Mouse (Mus musculus): ENCODE data around the gene Rnf130.
A peak's percentile ranks its signal among the peaks of the same experiment; 100 is the strongest.
"Not testable (repeated sequence)": the region's sequence is repeated elsewhere in the genome, so short reads cannot be mapped to it uniquely, and the experiment has no call there.

Gene Rnf130

DNA sequence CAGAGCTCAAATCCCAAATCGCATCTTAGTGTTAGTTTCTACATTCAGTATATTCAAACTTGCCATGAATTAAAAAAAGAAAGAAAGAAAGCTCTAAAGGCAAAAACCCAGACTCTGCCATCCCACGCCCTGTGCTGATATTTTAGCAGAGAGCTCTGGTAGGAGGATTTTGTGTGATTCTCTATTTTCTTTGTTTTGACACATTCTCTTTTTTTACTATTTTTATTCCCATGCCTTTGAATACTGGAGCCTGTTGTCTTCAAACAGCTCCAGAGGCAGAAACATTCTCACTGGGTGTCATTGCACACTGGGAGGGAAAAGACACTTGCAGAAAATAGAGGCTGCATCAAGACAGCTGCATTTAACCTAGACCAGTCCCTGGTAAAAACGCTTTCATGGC lies 61.1 kb downstream of the Rnf130 start:
- no peak for DNase-seq (ENCODE audit: low spot score)

- DNase-seq (ENCODE audit: low spot score), result no peak
Observed at GRCm38 (mm10) chr11:50089840-50090239, 64.7 kb downstream of the Rnf130 start.

DNA sequence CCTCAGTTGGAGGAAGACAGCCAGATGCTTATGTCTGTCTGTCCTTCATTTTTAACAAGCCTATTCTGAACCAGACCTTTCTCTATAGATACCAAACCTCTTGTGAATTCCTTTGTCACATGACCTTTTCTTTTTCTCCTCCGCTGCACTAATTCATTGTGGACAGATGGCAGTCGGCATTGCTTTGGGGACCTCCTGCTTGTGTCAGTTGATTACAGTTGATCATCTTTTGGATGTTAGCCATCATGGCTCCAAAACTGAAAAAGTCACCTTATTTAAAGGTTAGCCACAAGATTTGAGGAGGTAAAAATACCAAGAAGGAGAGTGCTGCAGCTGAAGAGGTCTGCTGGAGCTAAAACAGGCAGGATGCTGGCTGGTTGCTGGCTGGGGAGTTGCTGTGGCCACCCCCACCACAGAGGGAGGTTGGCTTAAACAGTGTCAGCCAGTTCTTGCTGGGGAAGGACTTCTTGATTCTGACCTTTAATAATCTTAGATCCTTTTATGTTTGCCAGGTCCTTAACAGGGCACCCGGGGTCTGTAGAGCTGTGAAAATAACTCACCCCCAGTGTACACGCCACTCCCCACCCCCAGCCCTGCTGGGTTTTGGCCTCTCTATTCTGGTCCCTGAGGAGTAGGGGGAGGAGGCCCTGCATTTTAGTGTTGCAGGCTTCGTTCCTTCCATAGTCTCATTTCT lies 66.0 kb downstream of the Rnf130 start:
- DNase-seq (ENCODE audit: low spot score), result peak; percentile 55

DNA sequence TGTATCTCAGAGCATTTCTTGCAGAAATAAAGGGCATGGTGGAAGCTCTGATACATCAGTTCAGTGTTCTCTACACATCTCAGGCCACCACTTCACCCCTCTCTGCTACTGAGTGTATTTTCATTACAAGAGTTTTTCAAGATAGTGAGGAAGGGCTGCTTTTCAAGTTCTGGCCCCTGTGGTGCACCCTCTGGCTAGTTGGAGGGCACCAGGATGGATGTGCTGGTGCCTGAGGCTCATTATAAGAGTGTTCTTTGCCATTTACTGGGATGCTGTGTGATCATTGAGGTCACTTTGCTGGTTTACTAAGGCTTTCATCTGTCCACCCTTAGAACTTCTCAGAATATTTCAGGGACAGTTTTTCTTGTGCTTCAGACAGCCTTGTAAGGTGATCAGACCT lies 66.5 kb downstream of the Rnf130 start:
- DNase-seq (ENCODE audit: low spot score), result no peak

DNA sequence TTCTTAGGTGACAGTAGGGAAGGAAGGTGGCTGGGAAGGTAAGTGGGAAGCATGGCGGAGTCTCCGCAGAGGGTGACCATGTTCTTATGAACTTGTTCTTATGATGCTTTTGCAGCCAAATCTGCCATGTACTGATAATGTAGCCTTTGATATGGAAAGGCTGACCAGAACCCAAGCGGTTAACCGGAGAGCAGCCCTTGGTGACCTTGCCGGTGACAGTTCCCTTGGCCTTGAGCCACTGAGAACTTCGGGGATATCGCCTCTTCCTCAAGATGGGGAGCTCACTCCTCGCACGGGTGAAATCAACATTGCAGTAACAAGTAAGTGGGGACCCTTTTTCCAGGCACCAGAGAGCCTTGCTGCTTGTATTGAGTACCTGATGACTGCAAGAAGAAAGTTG lies 70.5 kb downstream of the Rnf130 start:
- no peak for DNase-seq (ENCODE audit: low spot score)

DNA sequence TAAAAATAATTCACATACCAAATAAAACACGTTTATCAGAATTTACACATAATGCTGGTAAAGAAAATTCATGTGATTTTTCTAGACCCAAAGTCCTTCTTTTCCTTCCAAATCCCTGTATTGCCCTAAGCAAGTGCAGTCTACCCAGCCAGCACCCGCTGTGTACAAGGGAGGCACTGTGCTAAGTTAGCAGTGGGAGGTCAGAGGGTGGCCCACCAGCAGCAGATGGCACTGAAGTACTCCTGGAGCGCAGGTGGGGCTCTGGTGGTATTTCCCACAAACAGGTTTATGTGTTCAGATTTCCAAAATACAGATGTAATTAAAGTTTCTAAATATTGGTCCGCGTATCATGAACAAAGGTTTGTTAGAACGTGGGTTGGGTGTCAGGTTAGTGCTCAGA lies 71.9 kb downstream of the Rnf130 start:
- no peak for DNase-seq (ENCODE audit: low spot score)

DNA sequence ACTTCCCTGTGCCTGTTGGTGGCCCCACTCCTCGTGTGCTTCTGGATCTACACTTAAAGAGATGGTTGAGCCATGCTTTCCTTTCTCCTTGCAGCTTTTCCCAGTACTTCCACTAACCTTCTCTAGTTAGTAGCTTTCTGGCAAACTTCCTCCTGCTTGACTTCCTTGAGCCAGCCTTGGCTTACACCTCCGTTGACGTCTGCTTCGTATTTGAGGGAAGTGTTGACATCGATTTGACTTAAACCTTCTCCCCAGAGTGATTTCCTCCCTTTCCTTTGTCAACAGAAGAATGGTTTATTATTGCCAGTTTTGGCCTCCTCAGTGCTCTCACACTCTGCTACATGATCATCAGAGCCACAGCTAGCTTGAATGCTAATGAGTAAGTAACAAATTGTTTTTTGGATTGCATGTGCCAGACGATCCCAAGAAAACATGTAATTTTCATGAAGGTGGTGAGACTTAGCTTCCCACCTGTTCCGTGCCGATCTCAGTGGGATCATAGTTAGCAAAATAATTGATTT lies 73.9 kb downstream of the Rnf130 start:
- DNase-seq (ENCODE audit: low spot score), result no peak

- no peak for DNase-seq (ENCODE audit: low spot score)
Observed at GRCm38 (mm10) chr11:50099692-50100091, 74.5 kb downstream of the Rnf130 start.

DNA sequence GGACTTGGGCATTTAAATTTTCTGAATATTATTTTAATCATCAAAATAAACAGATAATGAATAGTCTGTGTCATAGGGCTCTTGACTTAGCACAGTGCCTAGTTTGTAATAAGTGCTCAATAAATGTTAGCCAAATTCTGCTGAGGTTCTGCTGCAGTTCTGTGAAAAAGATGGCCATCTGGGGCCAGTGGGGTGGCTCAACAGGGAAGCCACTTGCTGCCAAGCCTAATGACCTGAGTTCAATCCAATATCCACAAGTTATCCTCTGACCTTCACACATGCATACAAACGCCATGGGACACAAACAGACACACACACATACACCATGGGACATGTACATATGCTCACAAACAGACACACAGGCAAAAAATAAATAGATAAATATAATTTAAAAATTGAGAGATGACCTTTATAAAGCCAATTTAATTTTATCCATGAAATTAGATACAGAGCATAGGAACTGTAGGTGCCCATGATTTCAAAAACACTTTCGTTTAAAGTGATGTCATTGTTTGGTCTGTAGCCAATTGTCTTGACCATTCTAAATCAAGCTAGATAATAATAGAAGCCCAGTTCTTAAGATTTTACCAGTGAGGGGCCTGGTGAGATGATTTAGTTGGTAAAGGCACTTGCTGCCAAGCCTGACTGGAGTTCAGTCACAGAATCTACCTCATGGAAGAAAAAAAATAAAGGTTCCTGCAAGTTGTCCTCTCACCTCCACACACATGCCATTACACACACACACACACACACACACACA lies 75.6 kb downstream of the Rnf130 start:
- no peak for DNase-seq (ENCODE audit: low spot score)

DNA sequence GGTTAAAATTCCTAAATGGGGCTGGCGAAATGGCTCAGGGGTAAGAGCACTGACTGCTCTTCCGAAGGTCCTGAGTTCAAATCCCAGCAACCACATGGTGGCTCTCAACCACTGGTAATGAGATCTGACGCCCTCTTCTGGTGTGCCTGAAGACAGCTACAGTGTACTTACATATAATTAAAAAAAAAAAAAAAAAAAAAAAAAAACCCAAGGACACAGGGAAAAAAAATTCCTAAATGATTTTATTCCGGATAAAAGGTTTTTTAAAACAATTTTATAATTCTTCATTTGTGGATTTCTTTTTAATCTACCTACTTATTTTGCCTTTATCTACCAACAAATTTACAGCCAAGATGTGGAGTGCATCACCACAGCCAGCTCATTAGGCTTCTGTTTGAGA lies 76.8 kb downstream of the Rnf130 start:
- not testable (repeated sequence) for DNase-seq (ENCODE audit: low spot score)

- DNase-seq (ENCODE audit: low spot score), result no peak
Observed at GRCm38 (mm10) chr11:50104016-50104415, 78.9 kb downstream of the Rnf130 start.

DNA sequence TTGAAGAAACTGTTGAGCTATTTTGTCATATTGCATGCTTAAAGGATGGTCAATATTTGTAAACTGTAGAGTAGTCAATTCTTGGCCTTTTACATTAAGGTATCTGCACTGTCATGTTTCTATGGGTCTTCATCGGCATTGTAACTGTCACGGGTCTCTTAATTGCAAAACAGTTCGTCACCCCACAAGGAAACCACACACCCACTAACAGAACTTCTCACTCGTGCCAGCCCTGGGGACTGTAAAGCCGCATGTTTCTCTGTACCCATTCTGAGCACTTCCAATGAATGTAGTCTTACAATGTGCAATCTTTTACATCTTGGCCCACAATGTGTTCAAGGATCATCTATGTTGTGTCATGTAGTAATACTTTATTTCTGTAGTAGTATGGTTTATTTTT lies 80.1 kb downstream of the Rnf130 start:
- DNase-seq (ENCODE audit: low spot score), result no peak

DNA sequence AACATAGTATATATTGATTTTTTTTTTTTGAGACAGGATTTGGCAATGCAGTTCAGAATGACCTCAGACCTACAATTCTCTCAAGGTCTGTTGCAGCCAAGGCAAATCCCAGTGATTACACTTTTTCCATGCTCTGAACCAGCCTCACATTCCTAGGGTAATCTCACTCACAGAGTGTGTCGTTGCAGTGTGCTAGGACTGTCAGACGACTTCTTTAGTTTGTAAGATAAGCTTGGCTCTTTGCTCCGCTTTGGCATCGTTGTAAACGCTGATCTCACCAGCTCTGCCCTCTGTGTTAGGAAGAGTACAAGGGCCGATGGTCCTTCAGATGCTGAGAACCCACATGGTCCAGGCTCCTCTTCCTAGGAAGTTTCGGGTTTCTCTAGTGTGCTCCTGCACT lies 80.9 kb downstream of the Rnf130 start:
- no peak for DNase-seq (ENCODE audit: low spot score)

- DNase-seq (ENCODE audit: low spot score), result no peak
Observed at GRCm38 (mm10) chr11:50108823-50109244, 83.7 kb downstream of the Rnf130 start.

- DNase-seq (ENCODE audit: low spot score), result peak; percentile 83
Observed at GRCm38 (mm10) chr11:50114329-50114728, 89.2 kb downstream of the Rnf130 start.

GRCm38 (mm10) chr11:50122631-50123081 lies 97.5 kb downstream of the Rnf130 start:
- DNase-seq (ENCODE audit: low spot score), result no peak

DNA sequence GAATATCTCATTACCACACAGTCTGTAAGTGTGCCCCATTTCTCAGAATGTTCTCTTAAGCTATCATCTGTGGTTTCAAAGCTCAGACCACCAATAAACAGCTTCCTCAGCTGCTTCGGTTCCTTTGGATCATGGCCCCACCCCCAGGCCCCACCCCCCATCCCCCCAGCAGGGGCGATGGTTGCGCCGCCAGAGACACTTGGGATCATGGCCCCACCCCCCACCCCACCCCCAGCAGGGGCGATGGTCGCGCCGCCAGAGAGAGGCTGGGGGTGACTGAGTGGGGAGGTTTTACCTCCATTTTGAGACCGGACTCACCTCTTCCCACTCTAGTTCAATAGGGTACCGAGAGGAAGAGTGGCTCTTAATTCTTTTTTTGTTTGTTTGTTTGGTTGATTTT lies 102.6 kb downstream of the Rnf130 start:
- no peak for DNase-seq (ENCODE audit: low spot score)

DNA sequence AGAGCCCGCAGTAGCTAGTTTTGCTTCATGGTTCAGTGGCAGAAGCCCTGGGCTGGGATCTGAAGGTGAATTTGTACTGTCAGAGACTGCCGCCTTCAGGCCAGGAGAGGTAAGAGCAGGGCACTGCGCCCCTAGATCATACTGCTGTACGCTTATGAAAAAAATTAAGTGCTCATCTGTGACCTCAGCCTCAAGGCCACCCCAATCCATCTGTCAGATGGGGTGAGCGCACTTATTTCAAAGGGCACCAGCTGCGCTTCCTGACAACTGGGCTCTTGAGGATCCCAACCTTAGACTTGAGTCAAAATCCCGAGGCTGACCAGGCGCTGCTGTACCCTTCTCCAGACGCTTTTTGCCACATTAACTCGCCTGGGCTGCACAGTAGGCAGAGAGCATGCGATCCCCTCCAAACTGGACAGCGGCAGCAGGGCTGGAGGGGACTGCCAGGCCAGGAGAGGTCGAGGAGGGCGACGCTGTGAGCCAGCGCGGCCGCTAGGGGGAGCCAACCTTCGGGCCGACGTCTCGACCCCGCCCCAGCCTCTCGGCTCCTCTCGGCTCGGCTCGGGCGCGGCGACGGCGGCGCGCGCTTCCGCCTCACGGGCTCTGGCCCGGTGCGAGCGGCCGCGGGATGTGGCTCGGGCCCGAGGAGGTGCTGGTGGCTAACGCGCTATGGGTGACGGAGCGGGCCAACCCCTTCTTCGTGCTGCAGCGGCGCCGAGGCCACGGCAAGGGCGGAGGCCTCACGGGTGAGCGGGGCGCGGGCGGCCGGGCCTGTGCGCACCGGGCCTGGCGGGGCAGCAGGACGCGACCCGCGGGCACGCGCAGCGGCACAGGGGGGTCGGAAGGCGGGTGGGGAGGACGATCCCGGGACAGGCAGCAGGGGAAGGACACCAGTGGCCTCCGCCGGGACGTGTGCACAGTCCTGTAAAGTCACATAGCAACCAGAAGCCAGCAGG lies 105.9 kb downstream of the Rnf130 start, which contains the start of gene Tbc1d9b:
Tbc1d9b (plus strand) TSS at position 586 of the 956 bp plus-strand sequence.
- DNase-seq (ENCODE audit: low spot score), result peak; percentile 97

DNA sequence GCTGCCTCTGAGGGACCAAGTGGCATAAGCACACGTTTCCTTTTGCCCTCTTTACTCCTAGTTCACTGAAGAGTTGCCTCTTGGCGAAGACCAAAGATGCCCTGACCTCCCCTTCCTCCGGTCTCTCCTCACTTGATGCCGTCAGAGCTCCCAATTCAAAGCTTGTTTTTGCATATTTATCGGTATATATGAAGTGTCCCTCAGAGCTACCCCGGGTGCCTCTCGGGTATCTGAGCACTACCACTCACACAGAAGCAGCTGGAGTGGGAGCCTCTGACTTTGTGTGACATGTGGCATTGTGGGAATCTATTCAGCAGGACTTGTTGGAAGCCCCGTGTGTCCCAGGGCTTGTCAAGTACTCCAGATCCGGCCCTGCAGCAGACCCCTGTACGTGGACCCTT lies 106.7 kb downstream of the Rnf130 start:
- DNase-seq (ENCODE audit: low spot score), result no peak

GRCm38 (mm10) chr11:50132265-50132664 lies 107.1 kb downstream of the Rnf130 start:
- DNase-seq (ENCODE audit: low spot score), result no peak

DNA sequence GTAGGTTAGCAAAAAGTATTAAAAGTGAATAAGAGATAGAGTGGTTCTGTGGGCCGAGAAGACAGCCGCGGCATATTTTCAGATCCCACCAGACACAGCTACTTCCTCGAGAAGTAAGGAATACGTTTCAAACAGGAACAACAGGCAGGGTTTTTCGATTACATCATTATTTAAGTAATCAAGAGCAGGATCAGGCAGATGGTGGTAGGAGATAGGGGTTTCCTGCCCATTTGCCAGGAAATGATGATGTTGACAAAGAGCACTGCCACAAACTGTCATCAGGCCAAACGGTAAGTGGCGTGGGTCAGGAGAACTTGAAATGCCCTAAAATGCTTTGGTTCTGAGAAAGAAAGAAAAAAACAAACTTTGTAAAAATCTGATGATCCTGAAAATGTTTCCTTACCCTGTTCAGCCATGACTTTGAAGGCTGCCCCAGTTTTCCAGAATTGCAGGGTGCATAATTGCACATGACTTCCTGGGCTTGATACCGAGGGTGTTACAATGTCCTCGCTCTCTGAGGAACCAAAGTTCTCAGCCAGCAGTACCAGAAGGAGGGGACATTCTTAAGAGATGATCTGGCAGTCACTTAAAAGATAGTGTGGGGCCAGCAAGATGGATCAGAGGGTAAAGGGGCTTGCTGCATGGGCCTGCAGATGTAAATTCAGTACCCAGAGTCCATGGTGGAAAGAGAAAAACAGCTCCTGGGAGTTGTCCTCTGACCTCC lies 109.2 kb downstream of the Rnf130 start:
- no peak for DNase-seq (ENCODE audit: low spot score)

Measured in retina, embryonic 14.5 days (tissue).